In the genomic region with DNA sequence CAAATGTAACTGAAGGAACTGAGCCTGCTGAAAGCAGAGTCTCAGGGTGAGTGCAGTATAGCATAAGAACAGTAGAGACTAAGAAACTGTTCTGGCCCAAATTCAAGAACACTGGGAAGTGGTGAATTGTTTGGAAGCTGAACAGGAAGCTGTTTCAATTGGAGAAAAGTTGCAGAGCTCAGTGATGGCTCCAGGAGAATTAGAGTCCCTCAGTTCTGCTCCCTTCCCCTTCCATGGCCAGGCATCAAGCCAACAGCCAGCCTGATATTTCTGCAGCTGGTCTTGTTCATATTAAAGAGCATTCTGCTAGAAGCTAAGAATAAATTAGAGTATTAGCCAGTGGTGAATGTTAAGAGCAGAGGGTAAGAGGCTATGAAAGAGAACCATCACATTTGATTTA, we compare ENCODE assay signal across 14 mouse cellular contexts. TPM values are rescaled to one million over a fixed set of nuclear protein-coding genes. Genes with fewer than 3 reads are reported as not detected.
DNase-seq lines count a peak whose midpoint lies in the region; ATAC-seq lines count a peak whose summit lies in the region.
"Had no signal": no experiment of that assay in that cellular context is flagged by ENCODE, and none has a peak within 500 bp of the region (broad histone marks: within the 10 kb centered on the region; RNA-seq: fewer than 3 reads in every experiment).

No protein-coding gene starts in this region.

- no peak overlapping the region for H3K9ac ChIP-seq in intestine, embryonic 16.5 days (ENCODE audit: low read depth, low read length)
- no peak overlapping the region for H3K9ac ChIP-seq in intestine, embryonic 15.5 days
- H3K9ac ChIP-seq: embryonic facial prominence, embryonic 15.5 days; hindbrain, embryonic 14.5 days; liver, embryonic 12.5 days had no signal

- peak; percentile 36; the same call in 1 of the 2 replicates for ATAC-seq in intestine, embryonic 16.5 days
- ATAC-seq in intestine, embryonic 15.5 days, result no peak; the same call in 1 of the 2 replicates
- ATAC-seq: forebrain, embryonic 14.5 days; liver, embryonic 12.5 days had no signal

- H3K27ac ChIP-seq in intestine, embryonic 16.5 days (ENCODE audit: low read length), result no peak overlapping the region
- no peak overlapping the region for H3K27ac ChIP-seq in intestine, embryonic 15.5 days
- H3K27ac ChIP-seq: embryonic facial prominence, embryonic 15.5 days; hindbrain, embryonic 14.5 days; layer of hippocampus, adult 2 months; liver, embryonic 12.5 days had no signal

- DNase-seq in lung, postnatal 14 days, result peak; percentile 7
- no peak for DNase-seq in lung, adult 18-20 months
- DNase-seq in heart, adult 9 months (ENCODE audit: low spot score in 2 of 2), result peak; percentile 27 to 43
- peak; percentile 20 to 34 for DNase-seq in kidney, postnatal 25 days
- DNase-seq in thymus, postnatal 14 days, result no peak
- DNase-seq: adrenal gland, adult 2 months had no signal

- no peak overlapping the region for H3K4me2 ChIP-seq in intestine, embryonic 16.5 days (ENCODE audit: low read depth, low read length)
- no peak overlapping the region for H3K4me2 ChIP-seq in intestine, embryonic 15.5 days (replicated peaks)
- H3K4me2 ChIP-seq: embryonic facial prominence, embryonic 15.5 days; hindbrain, embryonic 14.5 days; liver, embryonic 12.5 days had no signal

- no peaks in the 10 kb centered on the region for H3K36me3 ChIP-seq in intestine, embryonic 16.5 days (ENCODE audit: control insufficient read depth, insufficient read depth, low read length)
- H3K36me3 ChIP-seq in intestine, embryonic 15.5 days, result no peaks in the 10 kb centered on the region
- H3K36me3 ChIP-seq: embryonic facial prominence, embryonic 15.5 days; liver, embryonic 12.5 days had no signal

- H3K4me3 ChIP-seq in intestine, embryonic 16.5 days (ENCODE audit: low read length), result no peak overlapping the region
- no peak overlapping the region for H3K4me3 ChIP-seq in intestine, embryonic 15.5 days (replicated peaks)
- H3K4me3 ChIP-seq: embryonic facial prominence, embryonic 15.5 days; layer of hippocampus, adult 2 months; liver, embryonic 12.5 days had no signal

- H3K9me3 ChIP-seq in intestine, embryonic 16.5 days (ENCODE audit: control insufficient read depth, low read length), result no peaks in the 10 kb centered on the region
- H3K9me3 ChIP-seq in intestine, embryonic 15.5 days, result no peaks in the 10 kb centered on the region
- H3K9me3 ChIP-seq: embryonic facial prominence, embryonic 15.5 days; liver, embryonic 12.5 days had no signal

- no peaks in the 10 kb centered on the region for H3K27me3 ChIP-seq in intestine, embryonic 16.5 days (replicated peaks; ENCODE audit: control insufficient read depth, insufficient read depth, low read length)
- H3K27me3 ChIP-seq in intestine, embryonic 15.5 days (replicated peaks), result no peaks in the 10 kb centered on the region
- H3K27me3 ChIP-seq: CH12.LX; embryonic facial prominence, embryonic 15.5 days had no signal

- no peaks in the 10 kb centered on the region for H3K4me1 ChIP-seq in intestine, embryonic 16.5 days (ENCODE audit: control insufficient read depth, insufficient read depth, low read length)
- no peaks in the 10 kb centered on the region for H3K4me1 ChIP-seq in intestine, embryonic 15.5 days (replicated peaks)
- H3K4me1 ChIP-seq: embryonic facial prominence, embryonic 15.5 days; liver, embryonic 12.5 days had no signal

RNA-seq across cellular contexts. Expression of gene Chst7, which starts 7.3 kb away (rescaled TPM):
- polyA plus RNA-seq in intestine, embryonic 16.5 days (2015; fragmentation: Nextera tagmentation; extraction: Ambion mirVana), result 3.0 and 3.4 TPM in 2 replicates
- 3.7 TPM in 2 replicates for polyA plus RNA-seq in intestine, embryonic 15.5 days (2015; fragmentation: Nextera tagmentation; extraction: Ambion mirVana)

Comparison
In these comparisons a context has a peak if more than half of its experiments do, and no peak if none do; other contexts are left out.
1. DNase-seq: peak in lung, postnatal 14 days (single experiment), heart, adult 9 months (2 of 2) and kidney, postnatal 25 days (2 of 2); none in lung, adult 18-20 months (0 of 2) and thymus, postnatal 14 days (single experiment).